Mouse (Mus musculus) ES-Bruce4 (cell line): Measurements from ENCODE around the gene H2afx.

Experiments
- CTCF ChIP-seq: IDR thresholded peaks from one replicate; pipeline ENCODE4 v1.8.1; 2011; ENCODE audit warnings: low read depth, low read length
- EP300 ChIP-seq: IDR thresholded peaks from 2 replicates; pipeline ENCODE4 v1.6.1; 2011; ENCODE audit warnings: low read depth, low read length; ENCODE audit not compliant: insufficient read depth
- POLR2A ChIP-seq: IDR thresholded peaks from one replicate; pipeline ENCODE4 v1.8.1; 2011; ENCODE audit warnings: low read length; ENCODE audit not compliant: insufficient read depth

GRCm38 (mm10) chr9:44352337-44352736 lies 17.8 kb downstream of the H2afx start:
- no peak for TF ChIP-seq CTCF
- TF ChIP-seq EP300, result no peak
- no peak for TF ChIP-seq POLR2A
